Mouse (Mus musculus): ENCODE results near the gene Zdhhc12. TPM values are rescaled to one million over a fixed set of nuclear protein-coding genes. Genes with fewer than 3 reads are reported as not detected.

The Zdhhc12 gene
- polyA plus RNA-seq, 1 experiment: 1.6 TPM

GRCm38 (mm10) chr2:30073285-30073684, 20.2 kb downstream of the Zdhhc12 start:
- TF ChIP-seq TAL1 (IDR thresholded peaks at IDR 0.05; ENCODE audit: low read length): no peak
- TF ChIP-seq GATA1 (IDR thresholded peaks at IDR 0.05; ENCODE audit: low read length): no peak
- Histone ChIP-seq H3K9me3 (ENCODE audit: control insufficient read depth, low read length) (no peaks in the 10 kb centered on the region), H3K4me3 (replicated peaks) (no peak overlapping the region), H3K36me3 (ENCODE audit: control insufficient read depth) (peaks cover 51% of the 10 kb centered on the region), H3K4me1 (ENCODE audit: control insufficient read depth) (peaks cover 21% of the 10 kb centered on the region), H3K27me3 (ENCODE audit: control insufficient read depth) (no peaks in the 10 kb centered on the region)

DNA sequence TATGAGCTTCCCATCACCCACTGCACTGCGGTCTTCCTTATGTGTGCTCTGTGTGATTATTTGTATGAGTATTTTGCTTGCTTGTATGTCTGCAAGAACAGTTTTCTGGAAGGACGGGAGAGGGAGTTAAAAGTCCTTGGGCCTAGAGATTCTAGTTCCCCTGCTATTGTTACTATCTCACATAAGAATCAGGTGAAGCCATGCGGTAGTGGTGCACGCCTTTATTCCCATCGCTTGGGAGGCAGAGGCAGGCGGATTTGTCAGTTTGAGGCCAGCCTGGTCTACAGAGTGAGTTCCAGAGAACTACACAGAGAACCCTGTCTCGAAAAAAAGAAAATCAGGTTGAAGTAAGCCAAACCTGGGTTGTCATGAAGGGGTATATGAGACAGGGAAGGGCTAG, 20.6 kb downstream of the Zdhhc12 start:
- peaks cover 56% of the 10 kb centered on the region for H3K36me3 ChIP-seq (ENCODE audit: control insufficient read depth)
- no peak for TF ChIP-seq GATA1 (IDR thresholded peaks at IDR 0.05; ENCODE audit: low read length)
- no peak for TF ChIP-seq TAL1 (IDR thresholded peaks at IDR 0.05; ENCODE audit: low read length)
- peaks cover 21% of the 10 kb centered on the region for H3K4me1 ChIP-seq (ENCODE audit: control insufficient read depth)
- no peaks in the 10 kb centered on the region for H3K9me3 ChIP-seq (ENCODE audit: control insufficient read depth, low read length)
- no peaks in the 10 kb centered on the region for H3K27me3 ChIP-seq (ENCODE audit: control insufficient read depth)
- H3K4me3 ChIP-seq (replicated peaks): no peak overlapping the region

DNA sequence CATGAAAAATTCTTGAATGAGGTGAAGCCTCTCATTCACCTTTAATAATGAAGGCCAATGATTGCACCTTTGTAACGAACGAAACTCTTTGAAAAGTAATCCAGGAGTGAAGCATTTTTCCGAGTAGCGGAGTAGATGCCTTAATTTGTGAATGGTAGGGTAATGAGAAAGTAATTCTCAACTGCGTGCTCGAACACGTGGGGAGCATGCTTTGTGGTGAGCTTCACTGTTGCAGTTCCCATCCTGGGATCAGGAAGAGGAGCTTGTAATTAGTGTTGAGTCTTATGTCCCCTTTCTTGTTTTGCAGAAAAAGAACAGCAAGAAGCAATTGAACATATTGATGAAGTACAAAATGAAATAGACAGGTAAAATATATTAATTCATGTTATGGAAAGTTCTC, 25.5 kb downstream of the Zdhhc12 start:
- H3K4me3 ChIP-seq (replicated peaks): peak overlapping the region; percentile 86
- H3K9me3 ChIP-seq (ENCODE audit: control insufficient read depth, low read length): no peaks in the 10 kb centered on the region
- no peaks in the 10 kb centered on the region for H3K27me3 ChIP-seq (ENCODE audit: control insufficient read depth)
- H3K4me1 ChIP-seq (ENCODE audit: control insufficient read depth): peaks cover 47% of the 10 kb centered on the region
- TF ChIP-seq GATA1 (IDR thresholded peaks at IDR 0.05; ENCODE audit: low read length): no peak
- no peak for TF ChIP-seq TAL1 (IDR thresholded peaks at IDR 0.05; ENCODE audit: low read length)
- peaks cover 42% of the 10 kb centered on the region for H3K36me3 ChIP-seq (ENCODE audit: control insufficient read depth)

GRCm38 (mm10) chr2:30067031-30067888, 26.2 kb downstream of the Zdhhc12 start:
- Histone ChIP-seq H3K4me3 (replicated peaks) (peak overlapping the region; percentile 86), H3K4me1 (ENCODE audit: control insufficient read depth) (peaks cover 54% of the 10 kb centered on the region), H3K27me3 (ENCODE audit: control insufficient read depth) (no peaks in the 10 kb centered on the region), H3K9me3 (ENCODE audit: control insufficient read depth, low read length) (no peaks in the 10 kb centered on the region), H3K36me3 (ENCODE audit: control insufficient read depth) (peaks cover 35% of the 10 kb centered on the region)
- TF ChIP-seq TAL1 (IDR thresholded peaks at IDR 0.05; ENCODE audit: low read length) (no peak), GATA1 (IDR thresholded peaks at IDR 0.05; ENCODE audit: low read length) (no peak)

DNA sequence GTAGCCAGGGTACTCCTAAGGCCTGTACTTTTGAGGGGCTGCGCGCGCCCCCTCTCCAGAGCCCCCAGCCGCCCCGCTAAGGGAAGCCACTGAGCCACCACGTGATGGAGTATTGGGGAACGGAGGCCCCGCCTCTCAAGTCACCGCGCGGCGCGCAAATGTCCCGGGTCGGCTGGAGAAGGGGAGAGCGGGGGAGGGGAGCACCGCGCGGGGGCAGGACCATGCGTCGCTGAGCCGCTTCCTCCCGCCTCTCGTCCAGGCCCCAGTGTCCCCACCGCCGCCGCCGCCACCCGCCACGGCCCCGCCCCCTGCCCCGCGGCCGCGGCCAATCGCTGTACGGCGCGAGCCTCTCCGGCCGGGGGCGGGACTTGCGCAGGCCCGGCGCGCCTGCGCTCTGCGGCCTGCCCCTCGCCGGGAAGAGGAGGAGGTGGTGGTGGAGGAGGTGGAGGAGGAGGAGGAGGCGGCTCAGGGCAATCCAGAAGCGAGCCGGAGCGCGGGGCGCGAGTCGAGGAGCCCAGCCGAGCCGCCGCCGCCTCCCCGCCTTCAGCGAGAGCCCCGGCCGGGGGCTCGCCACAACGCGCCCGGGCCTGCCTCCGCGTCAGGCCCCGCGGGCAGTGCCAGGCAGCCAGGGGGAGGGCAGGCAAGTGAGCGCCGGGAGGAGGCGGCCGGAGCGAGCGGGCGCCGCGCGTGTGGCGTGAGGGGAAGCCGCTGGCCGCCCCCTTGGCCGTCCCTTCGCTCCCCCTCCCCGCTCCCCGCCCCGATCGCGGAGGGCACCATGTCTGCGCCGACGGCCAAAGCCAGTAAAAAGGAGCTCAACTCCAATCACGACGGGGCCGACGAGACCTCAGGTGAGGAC, 27.2 kb downstream of the Zdhhc12 start:
- H3K9me3 ChIP-seq (ENCODE audit: control insufficient read depth, low read length): no peaks in the 10 kb centered on the region
- peak overlapping the region; percentile 86 for H3K4me3 ChIP-seq (replicated peaks)
- H3K36me3 ChIP-seq (ENCODE audit: control insufficient read depth): peaks cover 30% of the 10 kb centered on the region
- peaks cover 64% of the 10 kb centered on the region for H3K4me1 ChIP-seq (ENCODE audit: control insufficient read depth)
- TF ChIP-seq TAL1 (IDR thresholded peaks at IDR 0.05; ENCODE audit: low read length) (no peak), GATA1 (IDR thresholded peaks at IDR 0.05; ENCODE audit: low read length) (no peak)
- peaks cover 4% of the 10 kb centered on the region for H3K27me3 ChIP-seq (ENCODE audit: control insufficient read depth)

GRCm38 (mm10) chr2:30064298-30064697, 29.1 kb downstream of the Zdhhc12 start:
- H3K27me3 ChIP-seq (ENCODE audit: control insufficient read depth): peaks cover 4% of the 10 kb centered on the region
- peaks cover 15% of the 10 kb centered on the region for H3K36me3 ChIP-seq (ENCODE audit: control insufficient read depth)
- TF ChIP-seq GATA1 (IDR thresholded peaks at IDR 0.05; ENCODE audit: low read length) (no peak), TAL1 (IDR thresholded peaks at IDR 0.05; ENCODE audit: low read length) (no peak)
- peak overlapping the region; percentile 18 for H3K4me3 ChIP-seq (replicated peaks)
- H3K4me1 ChIP-seq (ENCODE audit: control insufficient read depth): peaks cover 68% of the 10 kb centered on the region
- H3K9me3 ChIP-seq (ENCODE audit: control insufficient read depth, low read length): no peaks in the 10 kb centered on the region

- Histone ChIP-seq H3K36me3 (ENCODE audit: control insufficient read depth) (peaks cover 10% of the 10 kb centered on the region), H3K4me1 (ENCODE audit: control insufficient read depth) (peaks cover 66% of the 10 kb centered on the region), H3K9me3 (ENCODE audit: control insufficient read depth, low read length) (no peaks in the 10 kb centered on the region), H3K4me3 (replicated peaks) (peak overlapping the region; percentile 75), H3K27me3 (ENCODE audit: control insufficient read depth) (peaks cover 4% of the 10 kb centered on the region)
- TF ChIP-seq GATA1 (IDR thresholded peaks at IDR 0.05; ENCODE audit: low read length): no peak
- TF ChIP-seq TAL1 (IDR thresholded peaks at IDR 0.05; ENCODE audit: low read length): no peak
Observed at GRCm38 (mm10) chr2:30063791-30064190, 29.7 kb downstream of the Zdhhc12 start.

GRCm38 (mm10) chr2:30063235-30063634, 30.2 kb downstream of the Zdhhc12 start:
- Histone ChIP-seq H3K4me3 (replicated peaks) (peak overlapping the region; percentile 75), H3K36me3 (ENCODE audit: control insufficient read depth) (peaks cover 4% of the 10 kb centered on the region), H3K9me3 (ENCODE audit: control insufficient read depth, low read length) (no peaks in the 10 kb centered on the region), H3K4me1 (ENCODE audit: control insufficient read depth) (peaks cover 63% of the 10 kb centered on the region), H3K27me3 (ENCODE audit: control insufficient read depth) (peaks cover 4% of the 10 kb centered on the region)
- TF ChIP-seq TAL1 (IDR thresholded peaks at IDR 0.05; ENCODE audit: low read length): no peak
- TF ChIP-seq GATA1 (IDR thresholded peaks at IDR 0.05; ENCODE audit: low read length): no peak
